Mouse (Mus musculus) embryonic facial prominence, embryonic 12.5 days (tissue): Measurements from ENCODE around the gene Cyp2b9. TPM values are rescaled to one million over a fixed set of nuclear protein-coding genes. Genes with fewer than 3 reads are reported as not detected.
"Not testable (repeated sequence)": the region's sequence is repeated elsewhere in the genome, so short reads cannot be mapped to it uniquely, and the experiment has no call there.

Source experiments
- ATAC-seq: fragments of 200-750 bp; cut with Nextera tagmentation; 2 replicates; pipeline ENCODE4 v1.8.0; 2017; ENCODE audit not compliant: insufficient number of reproducible peaks, insufficient read depth, low FRiP score, low TSS enrichment
- H3K27ac ChIP-seq: fragments of 300-500 bp; sonication (generic); 2 replicates; pipeline ENCODE4 v1.5.1; 2016; ENCODE audit warnings: mild to moderate bottlenecking
- H3K27me3 ChIP-seq: fragments of 300-500 bp; sonication (generic); 2 replicates; pipeline ENCODE4 v1.6.1; 2016; ENCODE audit warnings: mild to moderate bottlenecking, moderate library complexity
- H3K36me3 ChIP-seq: fragments of 300-500 bp; sonication (generic); 2 replicates; pipeline ENCODE4 v1.6.1; 2016; ENCODE audit warnings: mild to moderate bottlenecking
- H3K4me1 ChIP-seq: fragments of 300-500 bp; sonication (generic); 2 replicates; pipeline ENCODE4 v1.6.1; 2016
- H3K4me2 ChIP-seq: fragments of 300-500 bp; sonication (generic); replicated peaks from 2 replicates; pipeline ENCODE4 v1.6.1; 2016; ENCODE audit warnings: mild to moderate bottlenecking, moderate library complexity
- H3K4me3 ChIP-seq: fragments of 300-500 bp; sonication (generic); 2 replicates; pipeline ENCODE4 v1.5.1; 2016; ENCODE audit warnings: mild to moderate bottlenecking
- H3K9ac ChIP-seq: fragments of 300-500 bp; sonication (generic); 2 replicates; pipeline ENCODE4 v1.6.1; 2016; ENCODE audit warnings: mild to moderate bottlenecking, moderate library complexity
- H3K9me3 ChIP-seq: fragments of 300-500 bp; sonication (generic); 2 replicates; pipeline ENCODE4 v1.6.1; 2016; ENCODE audit warnings: mild to moderate bottlenecking, moderate library complexity
- WGBS: fragments of 180-500 bp; shearing (Covaris S2); methylation state at CpG from one replicate; pipeline ENCODE4 v1.1.7; 2016; 5-methylcytosine and 5-hydroxymethylcytosine counted together
- polyA plus RNA-seq: library from polyadenylated mRNA; unstranded; fragments of >200 nt; fragmentation: Nextera tagmentation; extraction: Ambion mirVana; gene quantifications from 2 replicates; pipeline ENCODE4 v1.2.1, GENCODE M21; 2016

The Cyp2b9 gene
- polyA plus RNA-seq, result not detected in 2 replicates

DNA sequence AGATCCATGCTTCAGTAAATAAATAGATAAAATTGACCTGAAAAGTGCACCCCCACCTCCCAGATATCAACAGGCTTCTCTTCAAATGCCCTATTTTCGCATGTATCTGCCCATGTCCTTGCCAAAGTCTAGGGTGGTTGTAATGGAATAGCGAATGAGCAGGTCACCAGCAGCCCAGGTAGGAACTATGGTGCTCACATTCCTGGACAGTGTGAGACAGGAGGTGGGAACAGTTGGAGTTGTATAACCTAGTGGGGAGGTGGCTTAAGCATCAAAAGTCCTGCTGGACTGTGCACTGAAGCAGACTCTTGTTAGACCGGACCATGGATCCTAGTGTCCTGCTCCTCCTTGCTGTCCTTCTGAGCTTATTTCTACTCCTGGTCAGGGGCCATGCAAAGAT, at the start of gene Cyp2b9:
Gene Cyp2b9 (plus strand): TSS at position 301 of the 400 bp plus-strand sequence.
- not testable (repeated sequence) for ATAC-seq, H3K9ac ChIP-seq, H3K4me2 ChIP-seq, H3K9me3 ChIP-seq, H3K36me3 ChIP-seq, H3K4me1 ChIP-seq, H3K27ac ChIP-seq, H3K27me3 ChIP-seq, H3K4me3 ChIP-seq
- WGBS, result 81% methylated on average over 2 of the region's 3 CpGs

GRCm38 (mm10) chr7:26139623-26140022, 33.6 kb upstream of the Cyp2b9 start:
- H3K27ac ChIP-seq, H3K9ac ChIP-seq, ATAC-seq, H3K36me3 ChIP-seq, H3K9me3 ChIP-seq, H3K4me3 ChIP-seq, H3K27me3 ChIP-seq, H3K4me2 ChIP-seq, H3K4me1 ChIP-seq: not testable (repeated sequence)
- no CpG with 5 or more reads among the region's 2 CpGs for WGBS

DNA sequence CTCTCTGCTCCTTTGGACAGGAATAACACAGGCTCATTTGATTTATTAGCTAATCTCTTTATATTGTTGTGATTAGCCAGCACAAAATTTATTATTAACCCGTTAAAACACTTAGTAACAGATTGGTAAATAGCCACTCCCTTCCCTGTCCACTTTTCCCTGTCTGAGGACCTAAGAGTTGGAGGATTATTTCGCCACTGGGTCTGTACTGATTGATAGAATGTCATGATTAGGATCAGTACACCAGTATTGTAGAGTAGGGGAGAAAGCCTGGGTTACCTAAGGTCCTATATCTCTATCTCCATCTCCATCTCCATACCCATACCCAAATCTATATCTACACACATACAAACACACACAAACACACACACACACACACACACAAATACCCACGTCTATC, 29.6 kb upstream of the Cyp2b9 start:
- H3K9me3 ChIP-seq, H3K4me2 ChIP-seq, H3K27me3 ChIP-seq, H3K27ac ChIP-seq, H3K36me3 ChIP-seq, H3K4me1 ChIP-seq, H3K9ac ChIP-seq, ATAC-seq, H3K4me3 ChIP-seq: not testable (repeated sequence)
- 75% methylated on average over 1 of the region's 3 CpGs for WGBS

GRCm38 (mm10) chr7:26168765-26169536, 4.3 kb upstream of the Cyp2b9 start:
- not testable (repeated sequence) for H3K36me3 ChIP-seq, H3K27me3 ChIP-seq, H3K4me1 ChIP-seq, H3K27ac ChIP-seq, H3K4me2 ChIP-seq, H3K4me3 ChIP-seq, H3K9me3 ChIP-seq, H3K9ac ChIP-seq, ATAC-seq
- WGBS, result 82% methylated on average over 3 of the region's 3 CpGs

DNA sequence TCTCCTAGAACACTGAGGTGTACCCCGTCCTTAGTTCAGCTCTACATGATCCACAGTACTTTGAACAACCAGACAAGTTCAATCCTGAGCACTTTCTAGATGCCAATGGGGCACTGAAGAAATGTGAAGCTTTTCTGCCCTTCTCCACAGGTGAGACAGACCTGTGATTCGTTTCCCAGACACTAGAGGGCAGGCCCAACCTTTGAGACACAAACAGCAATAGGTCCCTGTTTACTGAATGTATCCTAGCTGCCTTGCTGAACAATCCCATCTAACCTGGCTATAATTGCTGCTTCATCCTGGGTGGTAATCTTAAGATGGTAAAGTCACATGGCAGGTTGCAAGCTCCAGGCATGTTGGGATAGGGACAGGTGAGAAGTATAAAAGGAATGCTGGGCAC, 27.9 kb downstream of the Cyp2b9 start:
- Histone ChIP-seq H3K4me2 (no peak overlapping the region), H3K27ac (no peak overlapping the region), H3K4me1 (no peaks in the 10 kb centered on the region), H3K27me3 (no peaks in the 10 kb centered on the region), H3K9me3 (0 out of 2 replicates have a peak, but pooled peaks cover 11% of the 10 kb centered on the region), H3K9ac (no peak overlapping the region), H3K4me3 (no peak overlapping the region), H3K36me3 (no peaks in the 10 kb centered on the region)
- 24% methylated on average over 2 of the region's 2 CpGs for WGBS
- no peak for ATAC-seq

- H3K4me2 ChIP-seq, H3K27ac ChIP-seq, H3K9me3 ChIP-seq, H3K4me3 ChIP-seq, ATAC-seq, H3K4me1 ChIP-seq, H3K9ac ChIP-seq, H3K36me3 ChIP-seq, H3K27me3 ChIP-seq: not testable (repeated sequence)
- 73% methylated on average over 1 of the region's 1 CpGs for WGBS
Observed at GRCm38 (mm10) chr7:26260034-26260433, 86.8 kb downstream of the Cyp2b9 start, which contains the start of gene Vmn1r184. TSS of gene Vmn1r184 (plus strand) at chr7:26260334.

Other genes starting within 250 kb of the Cyp2b9 start
- not detected in 2 replicates for gene Cyp2b13, start 111.9 kb upstream of the Cyp2b9 start, polyA plus RNA-seq
- gene Vmn1r184, start 86.9 kb downstream of the Cyp2b9 start, polyA plus RNA-seq, result not detected in 2 replicates
- not detected in 2 replicates for gene Cyp2a4, start 133.8 kb downstream of the Cyp2b9 start, polyA plus RNA-seq
- gene Nlrp9c, start 230.3 kb downstream of the Cyp2b9 start, polyA plus RNA-seq, result not detected in 2 replicates